In the genomic region with DNA sequence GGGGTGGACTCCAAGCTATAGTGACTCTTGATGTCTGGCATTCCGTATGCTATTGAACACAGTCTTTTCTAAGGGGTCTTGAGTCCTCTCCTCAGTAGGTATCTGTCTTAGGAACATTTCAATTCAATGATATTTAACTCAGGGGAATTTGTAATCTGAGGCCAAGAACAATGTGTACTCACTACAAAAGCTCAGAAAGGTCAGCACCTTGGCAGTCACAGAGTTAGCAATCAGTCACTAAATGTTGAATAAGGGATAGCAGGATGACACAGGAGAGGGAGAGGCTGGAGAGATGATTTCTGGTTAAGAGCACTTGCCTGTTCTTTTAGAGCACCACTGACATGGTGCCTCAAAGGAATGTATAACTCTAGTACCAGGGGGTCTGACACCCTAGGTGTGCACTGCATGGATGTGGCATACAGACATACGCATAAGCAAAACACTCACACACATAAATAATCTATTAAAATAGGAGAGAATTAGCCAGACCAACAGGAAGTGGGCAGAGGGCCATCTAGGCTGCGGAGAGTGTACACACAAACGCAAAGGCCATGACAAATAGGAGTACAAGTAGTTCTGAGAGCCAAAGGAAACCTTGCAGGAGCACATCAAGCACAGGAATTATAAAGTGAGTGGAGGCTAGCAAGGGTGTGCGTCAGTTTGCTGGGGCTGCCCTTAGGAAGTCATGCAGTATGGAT, we compare ENCODE assay signal across 29 mouse cellular contexts. TPM values are rescaled to one million over a fixed set of nuclear protein-coding genes. Genes with fewer than 3 reads are reported as not detected.
DNase-seq lines count a peak whose midpoint lies in the region; ATAC-seq and TF ChIP-seq lines count a peak whose summit lies in the region.
"Had no signal": no experiment of that assay in that cellular context is flagged by ENCODE, and none has a peak within 500 bp of the region (broad histone marks: within the 10 kb centered on the region; RNA-seq: fewer than 3 reads in every experiment).

No protein-coding gene starts in this region.

- H3K4me1 ChIP-seq in kidney, adult 2 months (ENCODE audit: control insufficient read depth, insufficient read depth, low read length): peaks cover 17% of the 10 kb centered on the region; the same call in 1 of the 2 replicates
- H3K4me1 ChIP-seq in kidney, embryonic 16.5 days (ENCODE audit: insufficient read depth, low read length): no peaks in the 10 kb centered on the region
- H3K4me1 ChIP-seq in liver, postnatal 0 days (ENCODE audit: insufficient read depth): no peaks in the 10 kb centered on the region
- no peaks in the 10 kb centered on the region for H3K4me1 ChIP-seq in liver, embryonic 12.5 days
- H3K4me1 ChIP-seq in neural tube, embryonic 15.5 days: no peaks in the 10 kb centered on the region
- H3K4me1 ChIP-seq: heart, embryonic 13.5 days; limb, embryonic 15.5 days had no signal

- H3K36me3 ChIP-seq in kidney, adult 2 months (ENCODE audit: control insufficient read depth, insufficient read depth, low read length): no peaks in the 10 kb centered on the region
- no peaks in the 10 kb centered on the region for H3K36me3 ChIP-seq in kidney, embryonic 16.5 days (ENCODE audit: insufficient read depth, low read length)
- H3K36me3 ChIP-seq in liver, postnatal 0 days (replicated peaks; ENCODE audit: insufficient read depth, low read length): no peaks in the 10 kb centered on the region
- H3K36me3 ChIP-seq in liver, embryonic 12.5 days: no peaks in the 10 kb centered on the region
- H3K36me3 ChIP-seq in neural tube, embryonic 15.5 days: no peaks in the 10 kb centered on the region
- H3K36me3 ChIP-seq: heart, embryonic 13.5 days; limb, embryonic 15.5 days had no signal

- ATAC-seq in kidney, embryonic 16.5 days (ENCODE audit: low FRiP score, low TSS enrichment): no peak
- peak; percentile 55 for ATAC-seq in liver, postnatal 0 days
- no peak for ATAC-seq in liver, embryonic 12.5 days
- ATAC-seq in neural tube, embryonic 15.5 days (ENCODE audit: low FRiP score): no peak
- ATAC-seq: forebrain, postnatal 0 days had no signal

- no peak for TF ChIP-seq POLR2A in kidney, adult 2 months (IDR thresholded peaks at IDR 0.05; ENCODE audit: low read depth, low read length)

- H3K9me3 ChIP-seq in kidney, embryonic 16.5 days (ENCODE audit: low read length): peaks cover 3% of the 10 kb centered on the region; the same call in 1 of the 2 replicates
- 0 out of 2 replicates have a peak, but pooled peaks cover 4% of the 10 kb centered on the region for H3K9me3 ChIP-seq in liver, postnatal 0 days (ENCODE audit: low read length)
- H3K9me3 ChIP-seq in liver, embryonic 12.5 days (replicated peaks): peaks cover 14% of the 10 kb centered on the region
- H3K9me3 ChIP-seq in neural tube, embryonic 15.5 days (replicated peaks): 0 out of 2 replicates have a peak, but pooled peaks cover 6% of the 10 kb centered on the region
- H3K9me3 ChIP-seq: heart, embryonic 13.5 days; limb, embryonic 15.5 days had no signal

- peak; percentile 71 for DNase-seq in adrenal gland, adult 2 months
- DNase-seq in adrenal gland, adult 18-20 months (ENCODE audit: low spot score in 2 of 2): no peak
- DNase-seq in kidney, adult 2 months: peak; percentile 84
- DNase-seq in liver, postnatal 0 days: no peak
- peak; percentile 39 for DNase-seq in adrenal gland, postnatal 10 days
- DNase-seq: cerebellum, adult 11-12 months; cerebellum, postnatal 10 days; forebrain, postnatal 0 days; gastrocnemius, postnatal 25 days; heart, adult 18-20 months; heart, postnatal 4 days; layer of hippocampus, adult 9-11 months; lung, postnatal 4 days; midbrain, embryonic 14.5 days; right cerebral cortex, postnatal 14 days; thymus, postnatal 14 days had no signal

- WGBS in kidney, adult 2 months: 69% methylated on average over 5 of the region's 5 CpGs
- 87% methylated on average over 5 of the region's 5 CpGs for WGBS in kidney, embryonic 16.5 days
- WGBS in liver, postnatal 0 days (ENCODE audit: insufficient replicate concordance): 75% methylated on average over 5 of the region's 5 CpGs
- WGBS in liver, embryonic 12.5 days (ENCODE audit: insufficient replicate concordance): 70% methylated on average over 5 of the region's 5 CpGs
- 93% methylated on average over 5 of the region's 5 CpGs for WGBS in neural tube, embryonic 15.5 days

- H3K27me3 ChIP-seq in kidney, adult 2 months (replicated peaks; ENCODE audit: control insufficient read depth, insufficient read depth, low read length): no peaks in the 10 kb centered on the region
- no peaks in the 10 kb centered on the region for H3K27me3 ChIP-seq in kidney, embryonic 16.5 days (ENCODE audit: insufficient read depth, low read length)
- no peaks in the 10 kb centered on the region for H3K27me3 ChIP-seq in liver, postnatal 0 days (ENCODE audit: insufficient read depth, low read length)
- no peaks in the 10 kb centered on the region for H3K27me3 ChIP-seq in liver, embryonic 12.5 days (replicated peaks)
- H3K27me3 ChIP-seq in neural tube, embryonic 15.5 days (replicated peaks): no peaks in the 10 kb centered on the region
- H3K27me3 ChIP-seq: heart, embryonic 13.5 days; limb, embryonic 15.5 days had no signal

- no peak overlapping the region for H3K9ac ChIP-seq in kidney, embryonic 16.5 days (replicated peaks; ENCODE audit: low read length)
- no peak overlapping the region for H3K9ac ChIP-seq in liver, postnatal 0 days (replicated peaks)
- H3K9ac ChIP-seq in liver, embryonic 12.5 days: no peak overlapping the region
- H3K9ac ChIP-seq in neural tube, embryonic 15.5 days (replicated peaks): no peak overlapping the region
- H3K9ac ChIP-seq: forebrain, postnatal 0 days; heart, embryonic 13.5 days; hindbrain, embryonic 14.5 days; limb, embryonic 15.5 days had no signal

- no peak overlapping the region for H3K4me3 ChIP-seq in kidney, adult 2 months (ENCODE audit: insufficient read depth, low read depth, low read length)
- no peak overlapping the region for H3K4me3 ChIP-seq in kidney, embryonic 16.5 days (ENCODE audit: low read length)
- H3K4me3 ChIP-seq in liver, postnatal 0 days (ENCODE audit: low read depth, low read length): no peak overlapping the region
- no peak overlapping the region for H3K4me3 ChIP-seq in liver, embryonic 12.5 days
- H3K4me3 ChIP-seq in neural tube, embryonic 15.5 days (replicated peaks): no peak overlapping the region
- H3K4me3 ChIP-seq: heart, embryonic 13.5 days; limb, embryonic 15.5 days had no signal

- TF ChIP-seq EP300 in liver, postnatal 0 days (IDR thresholded peaks at IDR 0.05; ENCODE audit: low read depth): no peak

- peak overlapping the region; percentile 39; the same call in 1 of the 2 replicates for H3K27ac ChIP-seq in kidney, adult 2 months (ENCODE audit: insufficient read depth, low read depth, low read length)
- H3K27ac ChIP-seq in kidney, embryonic 16.5 days (ENCODE audit: low read length): no peak overlapping the region
- H3K27ac ChIP-seq in liver, postnatal 0 days (ENCODE audit: low read depth): no peak overlapping the region; the same call in 1 of the 2 replicates
- H3K27ac ChIP-seq in liver, embryonic 12.5 days: no peak overlapping the region
- H3K27ac ChIP-seq in neural tube, embryonic 15.5 days (replicated peaks): no peak overlapping the region
- H3K27ac ChIP-seq: heart, embryonic 13.5 days; hindbrain, embryonic 14.5 days; limb, embryonic 15.5 days had no signal

- TF ChIP-seq CTCF in kidney, adult 2 months (conservative IDR thresholded peaks at IDR 0.05; ENCODE audit: insufficient read depth, insufficient read length, low read depth, low read length): no peak
- TF ChIP-seq CTCF in liver, postnatal 0 days (IDR thresholded peaks at IDR 0.05; ENCODE audit: low read depth): no peak

- H3K4me2 ChIP-seq in kidney, embryonic 16.5 days (replicated peaks; ENCODE audit: low read depth, low read length): no peak overlapping the region
- H3K4me2 ChIP-seq in liver, postnatal 0 days (ENCODE audit: low read depth, low read length): no peak overlapping the region
- no peak overlapping the region for H3K4me2 ChIP-seq in liver, embryonic 12.5 days
- H3K4me2 ChIP-seq in neural tube, embryonic 15.5 days: no peak overlapping the region
- H3K4me2 ChIP-seq: heart, embryonic 13.5 days; hindbrain, embryonic 14.5 days; limb, embryonic 15.5 days had no signal

RNA-seq across cellular contexts. Expression of gene Mup5, which starts 9.9 kb away (rescaled TPM):
- total RNA-seq in adrenal gland, adult 2 months (2021): not detected
- not detected in 2 replicates for polyA plus RNA-seq in adrenal gland, adult 2 months (2012; rRNA removed)
- not detected for total RNA-seq in adrenal gland, adult 18-20 months (2021)
- polyA plus RNA-seq in kidney, adult 2 months (2012; rRNA removed): not detected in 2 replicates
- polyA plus RNA-seq in kidney, embryonic 16.5 days (2015; fragmentation: Nextera tagmentation; extraction: Ambion mirVana): not detected in 2 replicates
- polyA plus RNA-seq in liver, postnatal 0 days (2015; fragmentation: Nextera tagmentation; extraction: Ambion mirVana): not detected in 2 replicates
- polyA plus RNA-seq in liver, embryonic 12.5 days (2016; fragmentation: Nextera tagmentation; extraction: Ambion mirVana): not detected in 2 replicates
- not detected for total RNA-seq in adrenal gland, postnatal 10 days (2021)
- polyA plus RNA-seq in neural tube, embryonic 15.5 days (2015; fragmentation: Nextera tagmentation; extraction: Ambion mirVana): not detected in 2 replicates
- total RNA-seq: forebrain, postnatal 0 days; gastrocnemius, postnatal 25 days; heart, adult 18-20 months; heart, postnatal 4 days; left cerebral cortex, adult 18-20 months; megakaryocyte-erythroid progenitor cell, adult 5-6 weeks had no signal
- polyA plus RNA-seq: embryonic facial prominence, embryonic 11.5 days; forebrain, embryonic 11.5 days; forebrain, postnatal 0 days; heart, embryonic 13.5 days; hindbrain, embryonic 14.5 days; intestine, embryonic 14.5 days; large intestine, adult 2 months; limb, embryonic 15.5 days; midbrain, embryonic 14.5 days; neural tube, embryonic 11.5 days had no signal

Comparison
In these comparisons a context has a peak if more than half of its experiments do, and no peak if none do; other contexts are left out.
1. DNase-seq: peak in adrenal gland, adult 2 months (single experiment), kidney, adult 2 months (single experiment) and adrenal gland, postnatal 10 days (single experiment); none in adrenal gland, adult 18-20 months (0 of 2) and liver, postnatal 0 days (single experiment).